Mouse (Mus musculus) myocyte (in vitro differentiated cells): ENCODE results near the gene Traip.

ENCODE experiments used
- CEBPB ChIP-seq: IDR thresholded peaks from 2 replicates; pipeline ENCODE4 v1.6.1; 2011; ENCODE audit warnings: mild to moderate bottlenecking, moderate library complexity; ENCODE audit not compliant: poor library complexity, insufficient read depth, severe bottlenecking
- MAX ChIP-seq: IDR thresholded peaks from one replicate; pipeline ENCODE4 v1.6.1; 2011; ENCODE audit warnings: low read depth, mild to moderate bottlenecking, control low read depth
- MYOG ChIP-seq, 3 experiments: IDR thresholded peaks; one replicate each; pipeline ENCODE4 v1.6.1; 2011; ENCODE audit warnings: control low read depth in 2 of 3, low read depth in 2 of 3, mild to moderate bottlenecking in 2 of 3; ENCODE audit not compliant: insufficient read length in 2 of 3, control insufficient read depth in 1 of 3, insufficient read depth in 1 of 3
- POLR2A ChIP-seq: IDR thresholded peaks from one replicate; pipeline ENCODE4 v1.6.1; 2011; ENCODE audit warnings: low read depth, mild to moderate bottlenecking, control low read depth, moderate library complexity; ENCODE audit not compliant: insufficient read length
- POLR2AphosphoS2 ChIP-seq: IDR thresholded peaks from one replicate; pipeline ENCODE4 v1.6.1; 2011; ENCODE audit warnings: low read depth, control low read depth; ENCODE audit not compliant: insufficient read length
- REST ChIP-seq: IDR thresholded peaks from one replicate; pipeline ENCODE4 v1.6.1; 2011; ENCODE audit warnings: mild to moderate bottlenecking, control low read depth, moderate library complexity; ENCODE audit not compliant: insufficient read depth, insufficient read length
- TCF12 ChIP-seq: IDR thresholded peaks from one replicate; pipeline ENCODE4 v1.6.1; 2011; ENCODE audit warnings: mild to moderate bottlenecking, control low read depth; ENCODE audit not compliant: poor library complexity, insufficient read depth, severe bottlenecking
- USF1 ChIP-seq: IDR thresholded peaks from one replicate; pipeline ENCODE4 v1.6.1; 2011; ENCODE audit warnings: low read depth, mild to moderate bottlenecking, control low read depth, moderate library complexity

DNA sequence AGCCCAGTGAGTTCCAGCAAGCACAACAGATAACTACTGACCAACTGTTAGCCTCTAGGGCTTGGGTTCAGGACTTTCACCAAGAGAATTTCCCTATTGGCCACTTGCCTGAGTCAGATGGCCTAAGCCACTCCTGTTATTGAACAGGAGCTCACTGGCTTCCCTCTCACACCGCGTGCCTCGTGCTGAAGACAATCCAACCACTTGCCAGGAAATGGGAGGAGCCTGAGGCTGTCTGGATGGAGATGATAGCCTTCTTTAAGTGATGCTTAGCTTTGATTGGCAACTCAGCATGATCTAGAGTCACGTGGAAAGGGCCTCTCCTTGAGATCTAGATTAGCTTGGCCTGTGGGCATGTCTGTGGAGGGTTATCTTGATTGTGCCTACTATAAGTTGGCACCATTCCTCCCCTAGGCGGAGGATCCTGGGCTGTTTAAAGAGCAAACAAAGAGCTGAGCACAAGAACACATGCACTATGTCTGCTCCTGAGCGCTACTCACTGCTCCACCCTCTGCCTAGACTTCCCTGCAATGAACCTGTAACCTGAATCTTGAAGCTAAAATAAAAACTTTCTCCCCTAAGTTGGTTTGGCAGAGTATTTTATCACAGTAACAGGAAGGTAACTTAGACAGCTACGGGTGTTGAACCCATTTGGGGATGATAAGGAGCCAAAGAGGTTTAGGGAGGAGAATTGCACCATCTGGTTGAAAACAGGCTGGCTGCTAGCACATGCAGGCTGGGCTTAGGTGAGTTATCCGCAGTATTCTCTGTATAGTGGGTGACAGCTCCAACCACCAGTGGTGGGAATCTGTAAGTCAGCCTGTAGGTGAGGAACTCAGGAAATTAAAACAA, 22.0 kb downstream of the Traip start:
- TF ChIP-seq TCF12: no peak
- TF ChIP-seq POLR2A: no peak
- no peak for TF ChIP-seq USF1
- no peak for TF ChIP-seq POLR2AphosphoS2
- TF ChIP-seq REST: no peak
- no peak for TF ChIP-seq MYOG (IDR thresholded peaks at IDR 0.05; ENCODE audit: control insufficient read depth in 1 of 3, insufficient read depth in 1 of 3, insufficient read length in 2 of 3, low read depth in 2 of 3)
- no peak for TF ChIP-seq CEBPB
- no peak for TF ChIP-seq MAX
